Mouse (Mus musculus): ENCODE data around the gene Zcrb1. TPM values are rescaled to one million over a fixed set of nuclear protein-coding genes. Genes with fewer than 3 reads are reported as not detected.

The Zcrb1 gene
- polyA plus RNA-seq, 1 experiment from 2014 or later = 112 TPM

Other genes with a start within 250 kb of the Zcrb1 start
- gene Gxylt1, start 123.2 kb downstream of the Zcrb1 start, polyA plus RNA-seq (2014; fragmentation: Nextera tagmentation; extraction: Ambion mirVana) = 8.7 and 9.5 TPM in 2 replicates
- 87.9 and 89.6 TPM in 2 replicates for gene Yaf2, start 61.4 kb downstream of the Zcrb1 start, polyA plus RNA-seq (2014; fragmentation: Nextera tagmentation; extraction: Ambion mirVana)
- 27.1 and 28.5 TPM in 2 replicates for gene Pphln1, start within 50 bp of the Zcrb1 start, polyA plus RNA-seq (2014; fragmentation: Nextera tagmentation; extraction: Ambion mirVana)
- 40.4 and 40.6 TPM in 2 replicates for gene Prickle1, start 197.6 kb upstream of the Zcrb1 start, polyA plus RNA-seq (2014; fragmentation: Nextera tagmentation; extraction: Ambion mirVana)